Mouse (Mus musculus) cerebellum, adult 2 months (tissue): ENCODE data around the gene Insig2. TPM values are rescaled to one million over a fixed set of nuclear protein-coding genes. Genes with fewer than 3 reads are reported as not detected.

Experiments used
- DNase-seq, 2 experiments: peaks; one replicate each; pipeline ENCODE4 v3.0.0; 2021
- H3K27ac ChIP-seq: fragments of 200-500 bp; 2 replicates; pipeline ENCODE4 v1.5.1; 2012; ENCODE audit warnings: low read length, control low read depth, inconsistent platforms; ENCODE audit not compliant: insufficient read depth
- H3K27me3 ChIP-seq: fragments of 200-500 bp; 2 replicates; pipeline ENCODE4 v1.6.1; 2012; ENCODE audit warnings: inconsistent platforms, mild to moderate bottlenecking, low read length, moderate library complexity; ENCODE audit not compliant: control insufficient read depth, insufficient read depth
- H3K4me1 ChIP-seq: fragments of 200-500 bp; 2 replicates; pipeline ENCODE4 v1.6.1; 2011; ENCODE audit warnings: low read length; ENCODE audit not compliant: control insufficient read depth, insufficient read depth
- H3K4me3 ChIP-seq: fragments of 200-500 bp; replicated peaks from 2 replicates; pipeline ENCODE3; 2011; ENCODE audit warnings: mild to moderate bottlenecking, low read depth, low read length, control low read depth; ENCODE audit not compliant: insufficient read depth
- CTCF ChIP-seq: fragments of 200-500 bp; IDR thresholded peaks from 2 replicates; pipeline ENCODE4 v1.5.1; 2011; ENCODE audit warnings: low read depth, mild to moderate bottlenecking, control low read depth, low read length, moderate library complexity, borderline replicate concordance; ENCODE audit not compliant: insufficient read depth
- POLR2A ChIP-seq: fragments of 200-500 bp; IDR thresholded peaks from 2 replicates; pipeline ENCODE4 v1.6.1; 2011; ENCODE audit warnings: low read length, control low read depth, borderline replicate concordance; ENCODE audit not compliant: insufficient read depth
- WGBS: fragments of 180-500 bp; shearing (Covaris S2); methylation state at CpG from one replicate; pipeline ENCODE4 v1.1.7; 2018; 5-methylcytosine and 5-hydroxymethylcytosine counted together
- polyA plus RNA-seq: library from polyadenylated mRNA; depleted of rRNA; stranded (reverse); fragments of >200 nt; gene quantifications from 2 replicates; pipeline ENCODE4 v1.2.3, GENCODE M21; 2012

The Insig2 gene
- polyA plus RNA-seq, 1 experiment = 63.9 TPM

GRCm38 (mm10) chr1:121367257-121367656 is 34.9 kb upstream of the Insig2 start:
- no peak overlapping the region for H3K27ac ChIP-seq
- no peaks in the 10 kb centered on the region; the same call in 1 of the 2 replicates for H3K27me3 ChIP-seq
- H3K4me1 ChIP-seq = no peaks in the 10 kb centered on the region
- WGBS = 9% methylated on average over 9 of the region's 9 CpGs
- no peak for TF ChIP-seq POLR2A
- TF ChIP-seq CTCF = no peak
- H3K4me3 ChIP-seq = no peak overlapping the region
- DNase-seq = no peak

- Histone ChIP-seq H3K4me3 (no peak overlapping the region), H3K27me3 (no peaks in the 10 kb centered on the region), H3K27ac (no peak overlapping the region), H3K4me1 (no peaks in the 10 kb centered on the region)
- no peak for TF ChIP-seq CTCF
- WGBS = 56% methylated on average over 4 of the region's 4 CpGs
- no peak for DNase-seq
Observed at GRCm38 (mm10) chr1:121360561-121360960, 28.2 kb upstream of the Insig2 start.

DNA sequence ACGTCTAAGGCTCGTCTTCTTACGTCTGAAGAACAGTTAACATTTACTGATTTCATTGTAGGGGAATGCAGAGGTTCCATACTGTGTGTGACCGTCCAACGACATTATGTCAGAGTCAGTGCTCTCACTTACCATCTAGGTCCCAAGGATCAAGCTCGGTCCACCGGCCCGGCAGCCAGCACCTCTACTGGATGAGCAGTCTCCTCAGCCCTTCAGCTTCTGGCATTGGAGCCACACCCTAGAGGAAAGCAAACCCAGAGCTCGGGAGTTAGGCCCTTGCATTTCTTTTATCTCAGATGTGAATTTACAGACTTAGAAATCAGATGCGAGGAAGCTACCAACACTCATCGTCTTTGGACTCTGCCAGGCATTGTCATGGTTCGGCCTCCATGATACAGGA is 27.3 kb upstream of the Insig2 start:
- no peak overlapping the region for H3K27ac ChIP-seq
- no peaks in the 10 kb centered on the region for H3K27me3 ChIP-seq
- WGBS = 84% methylated on average over 12 of the region's 12 CpGs

GRCm38 (mm10) chr1:121353779-121354178 is 21.4 kb upstream of the Insig2 start:
- TF ChIP-seq CTCF = no peak
- no peak for TF ChIP-seq POLR2A

More for the DNA sequence above, 27.3 kb upstream of the Insig2 start:
- Histone ChIP-seq H3K4me1 (no peaks in the 10 kb centered on the region), H3K4me3 (no peak overlapping the region)
- DNase-seq = no peak
- TF ChIP-seq POLR2A = no peak
- no peak for TF ChIP-seq CTCF

DNA sequence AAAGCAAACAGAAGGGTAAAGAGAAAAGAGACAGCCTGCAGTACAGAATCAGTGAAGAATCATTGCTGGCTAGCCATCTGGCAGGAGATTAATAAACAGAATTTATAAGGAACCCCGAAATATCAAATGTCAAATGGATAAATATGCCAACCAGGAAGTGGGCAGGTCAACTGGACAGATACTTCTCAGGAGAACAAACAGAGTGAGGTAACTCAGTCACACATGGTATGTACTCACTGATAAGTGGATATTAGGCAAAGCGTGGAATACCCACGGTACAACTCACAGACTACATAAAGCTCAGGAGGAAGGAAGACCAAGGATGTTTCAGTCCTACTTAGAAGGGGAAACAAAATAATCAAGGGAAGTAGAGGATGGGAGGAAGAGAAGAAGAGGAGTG is 18.6 kb upstream of the Insig2 start:
- Histone ChIP-seq H3K27ac (no peak overlapping the region), H3K4me3 (no peak overlapping the region), H3K27me3 (no peaks in the 10 kb centered on the region), H3K4me1 (no peaks in the 10 kb centered on the region)
- TF ChIP-seq CTCF (no peak), POLR2A (no peak)
- 89% methylated on average over 3 of the region's 3 CpGs for WGBS
- DNase-seq = no peak

More at GRCm38 (mm10) chr1:121353779-121354178, 21.4 kb upstream of the Insig2 start:
- no peak for DNase-seq
- no peak overlapping the region for H3K27ac ChIP-seq
- H3K4me1 ChIP-seq = no peaks in the 10 kb centered on the region
- H3K4me3 ChIP-seq = no peak overlapping the region
- H3K27me3 ChIP-seq = no peaks in the 10 kb centered on the region

DNA sequence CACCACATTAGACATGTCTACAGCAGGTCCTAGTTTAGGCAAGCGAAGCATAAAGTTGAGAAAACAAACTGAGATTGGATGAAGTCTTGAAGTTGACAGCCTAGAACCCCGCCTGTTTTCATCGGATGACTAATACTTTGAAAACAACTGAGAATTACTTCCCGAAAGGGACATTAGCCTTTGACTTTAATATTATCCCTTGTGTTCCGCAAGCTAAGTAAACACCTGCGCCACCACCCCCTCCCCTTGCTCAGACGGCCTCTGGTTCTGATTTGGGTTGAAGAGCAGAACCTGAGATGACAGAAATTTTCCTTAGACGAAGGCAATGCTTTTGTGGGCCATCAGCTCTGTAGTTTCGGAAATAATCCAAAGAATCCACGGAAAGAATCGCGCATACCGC is 18.2 kb upstream of the Insig2 start:
- TF ChIP-seq CTCF = no peak
- no peak for TF ChIP-seq POLR2A
- Histone ChIP-seq H3K4me1 (no peaks in the 10 kb centered on the region), H3K4me3 (no peak overlapping the region), H3K27ac (no peak overlapping the region), H3K27me3 (no peaks in the 10 kb centered on the region)
- WGBS = 92% methylated on average over 13 of the region's 13 CpGs
- no peak for DNase-seq

GRCm38 (mm10) chr1:121348875-121349847 is 16.8 kb upstream of the Insig2 start:
- 73% methylated on average over 4 of the region's 4 CpGs for WGBS

GRCm38 (mm10) chr1:121343966-121344365 is 11.6 kb upstream of the Insig2 start:
- WGBS = 65% methylated on average over 5 of the region's 5 CpGs

More at GRCm38 (mm10) chr1:121348875-121349847, 16.8 kb upstream of the Insig2 start:
- DNase-seq = no peak
- H3K27me3 ChIP-seq = no peaks in the 10 kb centered on the region
- H3K4me1 ChIP-seq = no peaks in the 10 kb centered on the region
- no peak overlapping the region for H3K4me3 ChIP-seq
- no peak overlapping the region for H3K27ac ChIP-seq
- TF ChIP-seq CTCF = no peak
- TF ChIP-seq POLR2A = no peak

More at GRCm38 (mm10) chr1:121343966-121344365, 11.6 kb upstream of the Insig2 start:
- no peak for TF ChIP-seq CTCF
- TF ChIP-seq POLR2A = no peak
- no peak overlapping the region for H3K4me3 ChIP-seq
- no peak overlapping the region for H3K27ac ChIP-seq
- no peaks in the 10 kb centered on the region for H3K27me3 ChIP-seq
- no peak for DNase-seq
- H3K4me1 ChIP-seq = no peaks in the 10 kb centered on the region; the same call in 1 of the 2 replicates
